Mouse (Mus musculus): ENCODE data around the gene Dnlz.

Dnlz gene

DNA sequence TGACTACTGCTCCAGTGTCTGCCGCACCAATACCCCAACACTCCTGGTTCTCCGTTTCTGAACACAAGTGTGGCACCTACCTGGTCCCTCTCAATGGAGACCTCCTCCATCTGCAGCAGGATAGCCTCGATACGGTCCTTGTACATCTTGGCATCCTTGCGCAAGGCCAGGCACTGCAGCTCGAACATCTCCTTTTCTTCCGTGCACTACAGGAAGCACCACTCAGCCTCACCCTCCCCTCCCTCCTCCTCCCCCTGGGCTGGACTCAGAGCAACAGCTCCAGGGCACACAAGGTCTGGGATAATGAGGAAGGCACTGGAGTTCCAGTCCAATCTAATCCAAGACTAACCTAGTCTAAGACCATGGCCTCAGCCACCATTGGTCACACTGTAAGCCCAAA, 4.8 kb upstream of the Dnlz start:
- peak in 1 of 2 experiments; percentile 20 for DNase-seq

DNA sequence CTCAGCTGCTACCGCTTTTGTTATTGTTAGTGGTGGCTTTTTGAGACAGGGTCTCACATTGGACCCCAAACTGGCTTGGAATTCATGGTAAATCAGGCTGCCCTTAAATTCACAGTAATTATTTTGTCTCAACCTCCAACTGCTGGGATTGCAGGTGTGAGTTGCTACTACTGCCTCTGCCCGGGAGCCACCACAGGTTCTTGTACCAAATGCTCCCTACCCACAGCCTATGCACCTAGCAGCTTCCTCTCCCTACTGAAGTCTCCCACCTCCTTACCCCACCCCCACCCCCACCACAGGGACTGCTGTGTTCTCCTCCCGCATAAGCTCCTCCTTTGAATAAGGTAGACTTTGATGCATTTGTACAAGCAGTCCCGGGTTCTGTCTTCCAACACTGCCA, 4.3 kb upstream of the Dnlz start:
- no peak for DNase-seq

- DNase-seq = peak in 1 of 2 experiments; percentile 7
Observed at GRCm38 (mm10) chr2:26354401-26354800, 2.5 kb upstream of the Dnlz start.

- DNase-seq = peak in 1 of 2 experiments; percentile 40
Observed at GRCm38 (mm10) chr2:26353066-26353980, 1.4 kb upstream of the Dnlz start.

DNA sequence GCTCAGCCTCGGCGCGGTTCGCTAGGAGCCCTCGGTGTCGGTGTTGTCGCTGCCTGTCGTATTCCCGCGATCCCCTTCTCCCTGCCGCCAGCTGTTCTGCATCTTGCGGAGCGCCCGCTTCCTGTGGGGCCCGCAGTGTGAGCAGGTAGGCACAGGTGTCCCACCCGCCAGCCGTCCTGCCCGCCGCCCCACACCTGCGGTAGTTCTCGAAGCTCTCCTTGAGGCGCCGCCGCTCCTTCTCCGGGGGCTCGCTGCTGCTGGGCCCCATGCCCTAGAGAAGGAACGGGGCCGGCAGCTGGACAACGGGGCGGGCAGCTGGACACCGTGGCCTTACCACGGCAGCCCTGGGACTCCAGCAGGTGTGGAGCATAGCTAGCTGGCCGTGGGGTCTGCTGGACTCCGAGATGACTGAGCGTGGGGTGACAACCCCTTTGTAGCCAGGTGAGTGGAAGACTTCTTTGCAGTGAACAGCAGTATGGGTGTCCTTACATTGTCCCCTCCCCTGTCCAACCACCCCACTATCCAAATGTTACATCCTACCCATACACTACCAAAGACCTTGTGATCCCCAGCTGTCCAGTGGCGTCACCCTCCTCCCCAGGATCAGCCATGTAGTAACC, 491 bp upstream of the Dnlz start:
- DNase-seq = no peak

DNA sequence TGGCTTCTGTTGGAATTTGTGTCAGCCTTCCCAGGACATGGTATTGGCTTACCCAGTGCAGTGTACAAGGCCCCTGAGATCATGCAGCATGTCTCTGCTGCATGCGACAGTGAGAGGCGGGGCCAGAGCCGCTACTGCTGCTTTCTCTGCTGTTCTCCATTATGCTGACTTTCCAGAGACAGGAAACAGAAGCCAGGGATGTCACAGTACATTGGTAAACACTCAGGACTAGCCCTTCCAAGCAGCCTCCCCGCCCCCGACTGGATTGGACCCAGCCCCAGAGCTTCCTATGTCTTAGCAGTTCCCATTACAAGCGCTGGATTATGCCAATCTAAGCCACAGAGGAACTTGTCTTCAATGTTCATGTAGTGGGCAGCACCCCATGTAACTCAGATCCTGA, 3.7 kb downstream of the Dnlz start:
- DNase-seq = no peak

DNA sequence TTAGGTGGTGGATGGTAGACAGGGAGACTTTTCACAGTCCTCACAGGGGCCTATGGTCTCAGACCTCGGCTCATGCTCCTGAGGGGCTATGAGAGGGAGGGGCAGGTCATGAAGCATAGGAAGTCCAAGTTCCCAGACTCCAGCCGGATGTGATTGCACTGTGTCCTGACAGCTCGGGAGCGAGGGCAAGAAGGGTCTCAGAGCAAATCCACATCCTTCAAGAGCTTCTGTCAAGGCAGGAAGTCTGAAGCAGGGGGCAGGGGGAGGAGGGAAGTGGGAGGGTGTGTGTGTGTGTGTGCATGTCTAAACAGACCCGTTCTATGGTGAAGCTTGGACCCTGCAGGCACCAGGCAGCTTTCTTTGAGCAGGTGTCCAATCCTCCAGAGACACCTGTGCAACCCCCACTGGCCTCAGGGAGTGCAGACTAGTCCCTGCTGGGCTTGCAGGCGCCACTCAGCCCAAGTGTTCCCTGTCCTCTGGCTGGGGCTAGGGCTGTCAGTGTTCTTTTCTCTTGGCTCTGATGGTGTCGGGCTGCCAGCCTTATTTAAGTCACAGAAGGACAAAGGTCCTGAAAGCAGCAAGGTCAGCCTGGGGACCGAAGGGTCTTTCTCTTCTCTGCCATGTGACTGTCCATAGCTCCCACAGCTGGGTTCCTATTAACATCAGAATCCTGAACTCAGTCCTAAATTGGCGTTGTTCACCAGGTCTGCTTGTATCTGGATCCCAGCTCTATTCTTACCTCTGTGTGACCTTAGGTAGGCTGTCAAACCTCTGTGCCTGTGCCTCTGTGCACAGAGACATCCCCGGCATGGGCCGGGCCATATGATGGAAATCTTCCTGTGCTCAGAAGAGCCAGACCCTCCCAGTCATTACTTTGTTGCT, 9.1 kb downstream of the Dnlz start:
- DNase-seq = no peak

DNA sequence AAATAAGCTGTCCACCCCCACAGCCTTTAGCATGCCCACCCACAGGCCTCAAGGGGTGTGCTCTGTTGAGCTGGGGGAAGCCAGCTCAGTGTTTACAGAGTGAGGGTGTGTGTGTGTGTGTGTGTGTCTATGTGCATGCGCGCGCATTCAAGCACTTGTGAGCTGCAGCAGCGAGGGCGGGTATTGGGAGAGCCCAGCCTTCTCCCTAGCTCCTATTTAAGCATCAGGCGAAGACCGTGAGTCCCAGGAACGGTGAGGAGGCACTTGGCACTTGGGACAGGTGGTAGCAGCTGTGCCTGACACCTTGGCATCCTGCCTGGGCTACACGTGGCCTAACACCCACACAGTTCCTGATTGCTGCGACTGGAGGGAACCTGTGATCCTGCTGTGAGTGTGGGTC, 9.9 kb downstream of the Dnlz start:
- peak; percentile 73 to 79 for DNase-seq

- DNase-seq = no peak
Observed at GRCm38 (mm10) chr2:26341510-26341981, 10.4 kb downstream of the Dnlz start.

- DNase-seq = peak; percentile 72
Observed at GRCm38 (mm10) chr2:26339204-26339551, 12.7 kb downstream of the Dnlz start.

DNA sequence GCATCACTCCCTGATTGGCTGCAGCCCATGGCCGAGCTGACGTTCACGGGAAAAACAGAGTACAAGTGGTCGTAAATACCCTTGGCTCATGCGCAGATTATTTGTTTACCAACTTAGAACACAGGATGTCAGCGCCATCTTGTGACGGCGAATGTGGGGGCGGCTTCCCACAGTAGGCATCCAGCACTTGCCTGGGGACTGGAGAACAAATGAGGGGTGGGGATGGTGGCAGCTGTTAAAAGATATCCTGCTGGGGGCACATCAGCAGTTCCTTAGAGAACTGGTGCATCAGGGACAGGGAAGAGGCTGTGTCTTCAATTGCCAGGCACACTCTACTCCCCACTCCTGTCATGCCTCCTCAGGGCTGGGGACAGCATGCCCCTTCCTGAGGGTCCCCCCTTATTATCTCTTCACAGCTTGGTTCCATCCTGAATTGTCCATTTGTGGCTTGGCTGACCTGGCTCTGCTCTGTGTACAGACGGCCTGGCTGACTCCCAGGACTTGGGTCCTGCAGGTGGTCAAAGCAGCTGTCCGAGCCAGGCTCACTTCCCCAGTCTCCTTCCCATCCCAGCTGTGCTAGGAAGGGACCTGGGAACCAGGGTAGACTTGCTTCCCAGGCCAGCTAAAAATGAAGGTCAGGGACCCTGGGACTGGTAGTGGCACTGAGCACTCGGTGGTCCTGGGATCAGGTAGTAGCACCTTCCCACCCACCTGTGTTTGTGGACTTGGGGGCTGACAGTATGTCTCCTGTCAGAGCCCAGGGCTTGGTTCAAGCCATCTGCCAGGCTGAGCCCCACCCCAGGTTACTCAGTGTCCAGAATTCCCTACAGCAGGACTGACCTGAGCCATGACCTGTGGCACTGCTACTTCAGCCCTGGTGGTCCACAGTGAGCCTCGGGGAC, 13.4 kb downstream of the Dnlz start:
- DNase-seq = peak; percentile 83 to 84

DNA sequence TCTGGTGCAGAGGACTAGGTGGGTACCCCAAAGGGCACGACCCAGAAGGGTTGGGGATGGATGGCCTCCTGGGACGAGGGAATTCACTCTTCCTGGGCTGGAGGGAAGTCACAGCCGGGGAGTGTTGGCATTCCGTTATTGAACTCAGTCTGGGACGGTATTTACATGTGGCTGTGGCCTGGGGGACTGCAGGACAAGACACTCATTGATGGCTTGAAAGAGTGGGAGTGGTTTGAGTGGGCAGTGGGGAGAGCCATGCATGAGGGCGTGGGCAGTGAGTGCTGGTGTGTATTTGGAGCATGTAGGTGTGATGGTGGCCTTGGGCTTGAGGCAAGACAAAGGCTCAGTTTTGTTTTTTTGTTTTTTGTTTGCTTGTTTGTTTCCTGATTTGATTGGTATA, 21.2 kb downstream of the Dnlz start:
- DNase-seq = no peak

DNA sequence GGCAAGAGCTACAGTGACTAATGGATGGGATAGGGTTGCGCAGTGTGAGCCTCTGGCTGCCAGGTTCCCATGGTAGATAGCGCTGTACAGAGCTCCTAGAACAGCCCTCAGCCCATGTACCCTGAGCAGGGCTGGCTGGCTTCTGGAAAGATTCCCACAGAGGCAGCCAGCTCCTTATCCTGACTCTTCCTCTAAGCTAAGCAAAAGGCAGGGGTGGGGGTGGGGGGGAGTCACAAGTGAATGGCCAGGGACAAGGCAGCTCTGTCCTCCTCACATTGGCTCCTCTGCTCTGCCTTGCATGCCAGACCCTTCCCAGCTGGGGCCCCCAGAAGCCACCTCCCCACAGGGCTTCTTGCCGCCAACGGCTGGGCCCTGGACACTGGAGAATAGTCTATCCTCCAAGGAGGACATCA, 21.8 kb downstream of the Dnlz start:
- peak in 1 of 2 experiments; percentile 63 for DNase-seq

DNA sequence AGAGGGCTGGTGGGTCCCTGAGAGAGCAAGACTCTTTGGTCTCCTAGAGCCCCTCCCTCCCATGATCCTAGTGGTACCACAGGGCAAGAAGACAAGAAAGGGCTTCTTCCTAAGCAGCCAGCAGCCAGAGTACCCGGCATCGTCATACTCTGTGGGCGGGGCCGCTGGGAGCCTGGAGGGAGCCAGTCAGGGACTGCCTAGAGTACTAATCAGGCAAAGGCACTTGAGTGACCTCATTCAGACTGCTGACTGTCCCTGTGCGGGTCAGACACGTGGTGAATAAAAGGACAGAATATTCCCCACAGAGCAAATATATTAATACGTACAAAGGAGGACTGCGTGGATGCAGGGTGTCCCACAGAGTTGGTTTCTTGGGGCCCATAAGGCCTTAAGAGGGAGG, 22.5 kb downstream of the Dnlz start:
- DNase-seq = peak; percentile 61 to 70

- DNase-seq = no peak
Observed at GRCm38 (mm10) chr2:26327852-26328251, 24.1 kb downstream of the Dnlz start.

DNA sequence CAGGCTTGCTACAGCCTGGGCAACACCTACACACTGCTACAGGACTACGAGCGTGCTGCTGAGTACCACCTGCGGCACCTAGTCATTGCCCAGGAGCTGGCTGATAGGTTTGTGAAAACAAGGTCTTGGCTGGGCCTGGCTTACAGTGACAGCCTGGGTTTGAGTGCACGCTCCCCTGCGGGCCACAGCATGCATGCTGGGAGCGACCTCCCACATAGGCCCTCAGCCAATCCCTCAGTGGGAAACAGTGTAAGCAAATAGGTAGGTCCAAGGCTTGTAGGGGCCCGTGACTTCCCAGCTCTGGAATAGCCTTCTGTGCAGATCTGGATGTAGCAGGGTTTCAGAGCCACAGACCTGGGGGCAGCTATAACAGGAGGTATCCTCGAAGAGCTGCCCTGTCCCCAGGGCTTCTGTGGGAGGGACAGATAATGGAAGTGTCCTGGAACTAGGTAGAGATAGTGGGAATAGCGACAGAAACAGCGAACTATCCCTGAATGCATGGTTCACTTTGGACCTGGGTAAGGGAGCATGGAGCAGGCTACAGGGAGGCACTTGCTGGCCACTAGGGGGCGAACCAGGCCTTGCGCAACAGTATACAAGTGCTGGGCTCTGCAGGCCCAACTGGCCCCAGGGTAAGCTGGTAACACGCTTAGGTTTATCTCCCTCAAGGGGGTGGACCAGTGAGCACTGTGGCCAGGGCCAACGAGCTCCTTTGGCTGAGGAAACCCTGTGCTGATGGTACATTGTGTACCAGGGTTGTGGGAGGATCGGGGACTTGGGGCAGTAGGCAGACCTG, 26.3 kb downstream of the Dnlz start:
- peak; percentile 75 to 79 for DNase-seq

DNA sequence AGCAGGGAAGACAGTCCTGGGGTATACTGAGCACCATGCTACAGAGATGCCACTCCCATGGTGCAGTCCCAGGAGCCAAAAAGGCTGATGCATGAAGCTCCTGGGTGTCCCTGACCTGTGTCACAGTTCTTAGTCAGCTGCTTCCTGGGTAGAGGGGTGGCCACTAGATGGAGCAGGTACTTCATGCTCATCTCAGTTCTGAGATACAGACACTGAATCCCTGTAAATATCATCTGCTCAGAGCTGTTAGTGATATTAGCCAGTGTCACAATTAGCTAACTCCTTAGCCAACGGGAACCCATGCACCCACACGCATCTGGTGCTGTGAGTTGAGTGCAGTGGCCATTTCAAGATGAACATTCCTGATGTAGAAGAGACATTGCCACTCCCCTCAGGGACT, 27.0 kb downstream of the Dnlz start:
- DNase-seq = peak; percentile 59 to 61

DNA sequence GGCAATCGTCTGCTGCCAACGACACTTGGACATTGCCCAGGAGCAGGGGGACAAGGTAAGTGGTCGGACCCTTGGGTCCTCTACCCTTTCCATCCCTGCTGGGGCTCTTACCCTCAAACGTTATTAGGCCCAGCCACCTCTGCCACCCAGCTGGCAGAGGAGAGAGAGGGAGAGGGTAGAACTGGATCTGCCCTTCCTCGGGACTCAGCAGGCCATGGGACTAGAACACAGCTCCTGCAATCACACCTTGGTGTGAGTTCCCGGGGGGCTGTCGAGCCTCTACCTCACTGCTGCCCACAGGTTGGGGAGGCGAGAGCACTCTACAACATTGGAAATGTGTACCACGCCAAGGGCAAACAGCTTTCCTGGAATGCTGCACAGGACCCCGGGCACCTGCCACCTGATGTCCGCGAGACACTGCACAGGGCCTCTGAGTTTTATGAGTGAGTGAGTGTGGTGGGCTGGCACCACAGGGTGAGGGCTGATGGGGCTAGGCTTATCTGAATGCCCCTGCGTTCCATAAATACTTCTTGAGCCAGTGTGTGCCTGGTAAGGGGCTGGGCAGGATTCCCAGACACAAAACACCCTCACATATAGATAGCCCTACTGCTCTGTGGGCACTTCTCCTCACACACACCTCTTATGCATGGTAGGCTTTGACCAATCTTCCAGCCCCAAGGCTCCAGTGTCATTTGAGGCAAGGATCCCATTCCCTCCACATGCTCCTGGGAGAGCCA, 28.2 kb downstream of the Dnlz start:
- no peak for DNase-seq

DNA sequence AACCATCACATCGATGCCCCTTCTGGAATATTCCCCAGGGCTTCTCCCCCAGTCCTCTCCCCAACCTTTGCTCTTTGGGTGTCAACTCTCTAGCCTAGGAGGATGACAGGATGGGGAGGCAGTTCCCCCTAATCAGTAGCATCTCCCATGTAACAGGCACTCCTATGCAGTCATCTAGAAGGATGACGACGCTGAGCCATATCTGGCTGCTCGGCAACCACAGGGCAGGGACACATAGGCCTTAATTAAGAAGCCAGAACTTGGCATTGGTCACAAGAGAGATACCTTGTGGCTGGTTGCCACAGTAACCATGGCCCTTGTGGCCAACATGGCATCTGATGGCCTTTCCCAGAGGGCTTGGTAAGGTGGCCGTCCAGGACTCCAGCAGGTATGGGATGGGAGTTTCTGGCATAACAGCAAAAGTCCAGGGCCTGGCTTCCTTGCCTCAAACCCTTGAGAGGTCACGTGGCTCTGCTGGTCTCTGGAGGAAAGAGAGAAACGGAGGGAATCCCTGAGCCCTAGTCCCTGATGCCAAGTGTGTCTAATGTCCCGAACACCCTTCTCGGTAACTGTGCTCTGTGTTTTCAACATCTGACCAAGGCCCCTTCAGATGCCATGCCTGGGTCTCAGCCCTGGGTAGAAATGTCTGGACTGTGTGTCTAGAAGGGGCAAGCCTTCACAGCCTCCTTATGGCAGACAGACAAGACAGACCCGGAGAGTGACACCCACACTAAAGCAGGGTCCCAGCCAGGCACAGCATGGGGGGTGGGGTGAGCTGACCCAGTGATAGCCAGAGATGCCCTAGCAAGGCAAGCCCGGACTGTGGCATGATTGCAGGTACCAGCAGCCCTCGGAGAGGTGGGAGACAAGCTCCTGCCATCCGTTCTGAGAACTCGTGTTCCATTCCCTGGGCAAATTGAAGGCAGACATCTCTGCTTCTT, 31.4 kb downstream of the Dnlz start:
- DNase-seq = peak; percentile 48 to 55
